Comparison of ENCODE assay signal across 9 mouse cellular contexts in genomic region chr4:123594381-123594806, GRCm38 (mm10).
DNase-seq lines count a peak whose midpoint lies in the region; ATAC-seq lines count a peak whose summit lies in the region.
"Had no signal": no experiment of that assay in that cellular context is flagged by ENCODE, and none has a peak within 500 bp of the region (broad histone marks: within the 10 kb centered on the region; RNA-seq: fewer than 3 reads in every experiment).

No protein-coding gene starts in this region.

- peaks cover 20% of the 10 kb centered on the region for H3K4me1 ChIP-seq in kidney, embryonic 14.5 days (ENCODE audit: control insufficient read depth, insufficient read depth, low read length)
- peaks cover 50% of the 10 kb centered on the region for H3K4me1 ChIP-seq in forebrain, embryonic 10.5 days
- H3K4me1 ChIP-seq in hindbrain, embryonic 12.5 days: peaks cover 35% of the 10 kb centered on the region
- H3K4me1 ChIP-seq in midbrain, embryonic 16.5 days (ENCODE audit: control insufficient read depth, insufficient read depth, low read length): peaks cover 28% of the 10 kb centered on the region

- intact Hi-C loops in left cerebral cortex, postnatal 4 days (cut with DNase I): no loop called here

- peak overlapping the region; percentile 37; the same call in 1 of the 2 replicates for H3K27ac ChIP-seq in kidney, embryonic 14.5 days (ENCODE audit: low read depth, low read length)
- H3K27ac ChIP-seq in forebrain, embryonic 10.5 days: peak overlapping the region; percentile 71
- H3K27ac ChIP-seq in hindbrain, embryonic 12.5 days: peak overlapping the region; percentile 67
- peak overlapping the region; percentile 8 for H3K27ac ChIP-seq in midbrain, embryonic 16.5 days (ENCODE audit: low read length)

- H3K4me2 ChIP-seq in kidney, embryonic 14.5 days (replicated peaks; ENCODE audit: low read depth, low read length): no peak overlapping the region
- no peak overlapping the region for H3K4me2 ChIP-seq in hindbrain, embryonic 12.5 days (replicated peaks)
- H3K4me2 ChIP-seq in midbrain, embryonic 16.5 days (ENCODE audit: low read length): no peak overlapping the region

- no peak overlapping the region for H3K9ac ChIP-seq in kidney, embryonic 14.5 days (ENCODE audit: low read depth, low read length)
- H3K9ac ChIP-seq in hindbrain, embryonic 12.5 days: no peak overlapping the region
- no peak overlapping the region for H3K9ac ChIP-seq in midbrain, embryonic 16.5 days (ENCODE audit: low read depth, low read length)

- no peaks in the 10 kb centered on the region for H3K9me3 ChIP-seq in kidney, embryonic 14.5 days (ENCODE audit: control insufficient read depth, low read length)
- no peaks in the 10 kb centered on the region for H3K9me3 ChIP-seq in forebrain, embryonic 10.5 days
- H3K9me3 ChIP-seq in hindbrain, embryonic 12.5 days (replicated peaks): no peaks in the 10 kb centered on the region
- no peaks in the 10 kb centered on the region for H3K9me3 ChIP-seq in midbrain, embryonic 16.5 days (replicated peaks; ENCODE audit: control insufficient read depth, low read length, poor library complexity, severe bottlenecking)

- no peaks in the 10 kb centered on the region for H3K27me3 ChIP-seq in kidney, embryonic 14.5 days (ENCODE audit: control insufficient read depth, insufficient read depth, low read length)
- H3K27me3 ChIP-seq in forebrain, embryonic 10.5 days (ENCODE audit: poor library complexity, severe bottlenecking): no peaks in the 10 kb centered on the region
- H3K27me3 ChIP-seq in hindbrain, embryonic 12.5 days: no peaks in the 10 kb centered on the region
- no peaks in the 10 kb centered on the region for H3K27me3 ChIP-seq in midbrain, embryonic 16.5 days (ENCODE audit: control insufficient read depth, insufficient read depth, low read depth, low read length)

- H3K4me3 ChIP-seq in kidney, embryonic 14.5 days (ENCODE audit: low read length): no peak overlapping the region
- no peak overlapping the region for H3K4me3 ChIP-seq in forebrain, embryonic 10.5 days
- H3K4me3 ChIP-seq in hindbrain, embryonic 12.5 days: no peak overlapping the region
- no peak overlapping the region for H3K4me3 ChIP-seq in midbrain, embryonic 16.5 days (ENCODE audit: low read depth, low read length)

- 62% methylated on average over 5 of the region's 5 CpGs for WGBS in kidney, embryonic 14.5 days
- WGBS in forebrain, embryonic 10.5 days: 69% methylated on average over 5 of the region's 5 CpGs
- 53% methylated on average over 5 of the region's 5 CpGs for WGBS in hindbrain, embryonic 12.5 days
- 20% methylated on average over 5 of the region's 5 CpGs for WGBS in midbrain, embryonic 16.5 days

- H3K36me3 ChIP-seq in kidney, embryonic 14.5 days (ENCODE audit: control insufficient read depth, insufficient read depth, low read length): no peaks in the 10 kb centered on the region
- no peaks in the 10 kb centered on the region for H3K36me3 ChIP-seq in forebrain, embryonic 10.5 days (replicated peaks)
- no peaks in the 10 kb centered on the region for H3K36me3 ChIP-seq in hindbrain, embryonic 12.5 days
- H3K36me3 ChIP-seq in midbrain, embryonic 16.5 days (ENCODE audit: control insufficient read depth, insufficient read depth, low read length): no peaks in the 10 kb centered on the region

- no peak for DNase-seq in kidney, postnatal 25 days
- DNase-seq in forebrain, embryonic 10.5 days (ENCODE audit: extremely low spot score, low spot score): no peak
- DNase-seq in cerebellum, postnatal 14 days: no peak
- DNase-seq in left cerebral cortex, postnatal 4 days: no peak
- DNase-seq: layer of hippocampus, postnatal 36 days; thymus, postnatal 4 days had no signal

- no peak for ATAC-seq in kidney, embryonic 14.5 days (ENCODE audit: low FRiP score, low TSS enrichment)
- ATAC-seq in hindbrain, embryonic 12.5 days (ENCODE audit: low FRiP score): peak; percentile 32; the same call in 1 of the 2 replicates
- ATAC-seq in midbrain, embryonic 16.5 days: peak; percentile 67; the same call in 1 of the 2 replicates

Comparison
In these comparisons a context has a peak if more than half of its experiments do, and no peak if none do; other contexts are left out.
1. H3K27ac ChIP-seq: peak in every context shown above with its lines; median percentile 71 in forebrain, embryonic 10.5 days; 67 in hindbrain, embryonic 12.5 days; 37 in kidney, embryonic 14.5 days; 8 in midbrain, embryonic 16.5 days.